Mouse (Mus musculus) heart, adult 10 weeks (tissue): ENCODE results near the gene Gabrp. TPM values are rescaled to one million over a fixed set of nuclear protein-coding genes. Genes with fewer than 3 reads are reported as not detected.

ENCODE experiments used
- polyA plus RNA-seq: library from polyadenylated mRNA; stranded (reverse); fragments of 350-450 nt; fragmentation: Illumina TruSeq; extraction: RNeasy Lipid Tissue Mini Kit (QIAGEN cat#74804); gene quantifications from one replicate; pipeline ENCODE4 v1.2.3, GENCODE M21; 2014; ENCODE audit warnings: low read depth, low replicate concordance

Gene Gabrp
- not detected for polyA plus RNA-seq

DNA sequence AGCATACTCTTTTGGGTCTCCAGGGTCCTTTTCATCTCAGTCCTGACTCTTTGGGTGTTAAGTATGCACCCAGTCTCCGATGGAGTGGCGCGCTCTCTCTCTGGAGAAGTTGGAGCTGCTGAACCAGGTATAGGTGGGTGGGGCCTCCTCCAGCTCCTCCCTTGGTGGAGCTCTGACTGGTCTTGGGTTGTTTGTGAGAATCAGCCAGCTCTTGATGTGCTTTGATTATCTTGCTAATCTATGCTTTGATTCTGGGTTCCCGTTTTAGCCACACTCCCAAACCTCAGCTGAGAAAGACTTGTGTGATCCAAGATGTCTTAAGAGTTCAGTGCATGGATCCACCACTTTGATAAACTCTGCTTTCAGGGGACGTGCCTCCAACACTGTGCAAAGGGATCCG is at the start of gene Gabrp:
Gene Gabrp (minus strand): TSS at position 101 of the 400 bp plus-strand sequence.

DNA sequence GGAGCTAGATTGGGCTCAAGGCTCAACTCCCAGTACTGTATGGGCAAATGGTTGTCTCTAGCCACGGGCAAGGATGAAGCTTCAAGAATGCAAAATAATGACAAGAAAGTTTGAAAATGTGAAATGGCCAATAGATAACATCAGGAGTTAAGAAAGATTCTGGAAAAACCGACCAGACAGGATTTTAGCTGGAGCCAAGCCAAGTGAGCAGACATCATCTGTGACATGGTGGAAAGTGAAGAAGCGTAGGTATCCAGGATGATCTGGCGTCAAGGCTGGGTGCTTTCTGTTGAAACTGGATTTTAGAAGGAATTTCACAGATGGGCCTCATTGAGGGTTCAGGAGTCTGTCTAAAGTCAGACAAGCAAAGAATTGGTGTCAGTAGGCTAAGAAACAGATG is 20.2 kb upstream of the Gabrp start, which contains the start of gene D130052B06Rik:
Gene D130052B06Rik (plus strand): TSS at position 317 of the 400 bp plus-strand sequence.

DNA sequence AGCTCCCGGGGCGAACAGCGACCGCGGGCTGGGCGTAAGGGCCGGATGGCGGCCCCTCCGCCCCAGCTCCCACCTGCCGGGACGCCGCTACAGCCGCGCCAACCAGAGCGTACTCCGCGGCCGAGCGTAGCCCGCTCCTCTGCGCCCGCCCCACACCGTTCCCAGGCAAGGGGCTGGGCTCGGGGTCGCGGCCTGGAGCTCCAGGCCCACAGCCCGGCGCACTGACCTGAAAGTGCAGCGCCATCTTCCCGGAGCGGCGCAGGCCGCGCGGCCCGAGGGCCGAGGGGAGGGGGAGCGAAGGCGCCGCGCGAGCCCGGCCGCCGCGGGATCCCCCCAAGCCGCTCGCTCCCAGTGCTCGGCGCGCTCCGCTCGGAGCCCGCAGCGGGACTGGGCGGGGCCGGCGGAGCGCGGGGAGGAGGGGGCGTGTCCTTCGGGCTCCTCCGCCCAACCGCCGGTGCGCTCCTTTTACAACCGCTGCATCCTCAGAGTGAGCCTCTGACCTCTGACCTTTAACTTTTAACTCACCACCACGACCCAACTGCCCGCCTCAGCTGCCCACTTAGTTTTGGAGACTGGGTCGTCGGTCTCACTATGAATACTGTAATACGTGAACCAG is 65.3 kb downstream of the Gabrp start, which contains the start of gene Ranbp17:
Gene Ranbp17 (minus strand): TSS at position 371 of the 616 bp plus-strand sequence.

Other genes starting within 250 kb of the Gabrp start
- 0.47 TPM for gene Ranbp17, start 65.2 kb downstream of the Gabrp start, polyA plus RNA-seq
- gene D130052B06Rik, start 20.3 kb upstream of the Gabrp start, polyA plus RNA-seq = not detected